Mouse (Mus musculus) heart, postnatal 0 days (tissue): Measurements from ENCODE around the gene Adgrv1.

Experiments used
- CTCF ChIP-seq: IDR thresholded peaks from 2 replicates; pipeline ENCODE4 v1.5.1; 2016; ENCODE audit warnings: antibody characterized with exemption, control low read depth, low read depth
- EP300 ChIP-seq: IDR thresholded peaks from 2 replicates; pipeline ENCODE4 v1.6.1; 2016; ENCODE audit warnings: antibody characterized with exemption, low read depth

GRCm38 (mm10) chr13:81144434-81144833 is 488.5 kb downstream of the Adgrv1 start:
- TF ChIP-seq CTCF (no peak), EP300 (no peak)
